Mouse (Mus musculus): ENCODE measurements around the gene Bag5.

DNA sequence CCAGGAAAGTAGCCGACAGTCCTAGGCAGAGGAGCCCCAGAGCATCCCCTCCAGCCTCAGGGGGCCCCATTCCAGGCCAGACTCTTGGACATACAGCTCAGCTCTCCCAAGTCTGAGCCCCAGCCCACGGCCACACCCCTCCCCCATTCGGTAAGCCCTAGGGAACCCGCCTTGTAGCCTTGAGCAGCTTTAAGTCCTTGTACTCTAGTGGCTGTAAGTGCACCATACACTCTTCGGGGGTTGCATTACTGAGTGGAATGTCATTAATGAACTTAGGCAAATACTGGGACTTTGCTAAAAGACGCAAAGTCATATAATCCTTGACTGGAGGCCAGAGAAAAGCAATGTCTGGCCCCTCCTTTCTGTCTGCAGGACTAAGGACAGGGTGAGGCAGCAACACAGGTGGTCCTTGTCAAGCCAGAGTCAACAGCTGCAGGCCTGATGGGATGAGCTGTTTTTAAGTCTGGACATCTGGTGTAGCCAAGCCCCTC, 48.9 kb downstream of the Bag5 start:
- TF ChIP-seq IRF4 (IDR thresholded peaks at IDR 0.05; ENCODE audit: low read depth, low read length) (no peak), UBTF (IDR thresholded peaks at IDR 0.05; ENCODE audit: low read depth, low read length) (no peak), CHD2 (IDR thresholded peaks at IDR 0.05; ENCODE audit: low read length) (no peak), ZMIZ1 (IDR thresholded peaks at IDR 0.05; ENCODE audit: low read depth, low read length) (no peak), POLR2A (IDR thresholded peaks at IDR 0.05; ENCODE audit: low read depth, low read length) (no peak), CTCF (conservative IDR thresholded peaks at IDR 0.05 in 1 of 2, IDR thresholded peaks at IDR 0.05 in 1 of 2; ENCODE audit: low read depth in 2 of 2, low read length in 2 of 2) (no peak), PAX5 (IDR thresholded peaks at IDR 0.05; ENCODE audit: low read length) (no peak), SMC3 (IDR thresholded peaks at IDR 0.05; ENCODE audit: low read depth, low read length) (no peak), MAZ (IDR thresholded peaks at IDR 0.05; ENCODE audit: low read depth, low read length) (no peak), MAFK (IDR thresholded peaks at IDR 0.05; ENCODE audit: insufficient replicate concordance, low read length) (no peak)

Measured in CH12.LX (cell line).